Mouse (Mus musculus) hindbrain, embryonic 16.5 days (tissue): ENCODE measurements around the gene Ankfn1. TPM values are rescaled to one million over a fixed set of nuclear protein-coding genes. Genes with fewer than 3 reads are reported as not detected.

Source experiments
- ATAC-seq: fragments of 200-750 bp; cut with Nextera tagmentation; 2 replicates; pipeline ENCODE4 v1.8.0; 2017; ENCODE audit warnings: moderate TSS enrichment, moderate library complexity
- H3K27ac ChIP-seq: fragments of 300-500 bp; sonication (generic); 2 replicates; pipeline ENCODE4 v1.5.1; 2014; ENCODE audit warnings: low read depth, mild to moderate bottlenecking, control low read depth, low read length, moderate library complexity
- H3K27me3 ChIP-seq: fragments of 300-500 bp; sonication (generic); replicated peaks from 2 replicates; pipeline ENCODE4 v1.6.1; 2014; ENCODE audit warnings: low read length; ENCODE audit not compliant: control insufficient read depth, insufficient read depth
- H3K36me3 ChIP-seq: fragments of 300-500 bp; sonication (generic); 2 replicates; pipeline ENCODE4 v1.6.1; 2014; ENCODE audit warnings: mild to moderate bottlenecking, low read length, moderate library complexity, mixed read lengths; ENCODE audit not compliant: control insufficient read depth, insufficient read depth
- H3K4me1 ChIP-seq: fragments of 300-500 bp; sonication (generic); 2 replicates; pipeline ENCODE4 v1.6.1; 2014; ENCODE audit warnings: low read depth, low read length; ENCODE audit not compliant: control insufficient read depth, insufficient read depth
- H3K4me2 ChIP-seq: fragments of 300-500 bp; sonication (generic); 2 replicates; pipeline ENCODE4 v1.6.1; 2014; ENCODE audit warnings: mild to moderate bottlenecking, low read length, control low read depth, moderate library complexity
- H3K4me3 ChIP-seq: fragments of 300-500 bp; sonication (generic); 2 replicates; pipeline ENCODE4 v1.5.1; 2014; ENCODE audit warnings: mild to moderate bottlenecking, low read length, control low read depth, moderate library complexity
- H3K9ac ChIP-seq: fragments of 300-500 bp; sonication (generic); 2 replicates; pipeline ENCODE4 v1.6.1; 2014; ENCODE audit warnings: low read depth, mild to moderate bottlenecking, control low read depth, low read length, moderate library complexity
- H3K9me3 ChIP-seq: fragments of 300-500 bp; sonication (generic); 2 replicates; pipeline ENCODE4 v1.6.1; 2014; ENCODE audit warnings: mild to moderate bottlenecking, low read length, moderate library complexity; ENCODE audit not compliant: control insufficient read depth
- WGBS: fragments of 180-500 bp; shearing (Covaris S2); extraction: QIAGEN DNeasy Blood & Tissue Kit; methylation state at CpG from one replicate; pipeline ENCODE4 v1.1.7; 2014; 5-methylcytosine and 5-hydroxymethylcytosine counted together
- polyA plus RNA-seq: library from polyadenylated mRNA; unstranded; fragments of >200 nt; fragmentation: Nextera tagmentation; extraction: Ambion mirVana; gene quantifications from 2 replicates; pipeline ENCODE4 v1.2.1, GENCODE M21; 2015

The Ankfn1 gene
- polyA plus RNA-seq, 1 experiment from 2014 or later, result 4.3 TPM

DNA sequence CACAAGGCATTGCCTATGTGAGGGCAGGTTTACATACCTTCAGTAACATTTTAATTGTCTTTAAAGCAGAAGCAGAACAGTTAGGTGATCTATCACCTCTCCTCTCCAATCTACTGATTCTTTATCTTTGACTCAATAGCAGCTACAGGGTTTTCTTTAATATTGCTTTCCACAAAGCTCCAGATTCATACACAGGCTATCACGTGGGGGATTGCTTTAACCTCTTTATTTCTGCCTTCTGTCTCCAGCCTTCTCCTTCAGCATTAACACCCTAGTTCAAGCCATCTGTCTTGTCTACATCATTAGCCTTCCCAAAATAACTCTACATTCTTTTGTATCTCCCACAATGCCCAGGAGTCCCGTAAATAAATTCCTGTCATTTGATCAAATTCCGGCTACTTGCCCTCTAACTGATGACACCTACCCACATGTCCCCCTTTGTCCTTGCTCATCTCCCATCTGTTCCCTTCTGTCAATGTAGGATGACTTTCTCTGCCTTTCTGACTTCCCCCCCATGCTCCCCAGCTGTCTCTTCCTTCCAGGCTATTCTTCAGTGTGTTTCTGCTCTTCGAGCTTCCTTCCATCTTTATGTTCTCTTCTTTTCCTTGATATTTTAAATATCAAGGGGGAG, 249.5 kb downstream of the Ankfn1 start:
- ATAC-seq, result no peak
- Histone ChIP-seq H3K27ac (no peak overlapping the region), H3K9me3 (0 out of 2 replicates have a peak, but pooled peaks cover 3% of the 10 kb centered on the region), H3K4me1 (no peaks in the 10 kb centered on the region), H3K27me3 (no peaks in the 10 kb centered on the region), H3K9ac (no peak overlapping the region), H3K36me3 (no peaks in the 10 kb centered on the region), H3K4me3 (no peak overlapping the region), H3K4me2 (no peak overlapping the region)
- WGBS, result 52% methylated on average over 4 of the region's 4 CpGs

DNA sequence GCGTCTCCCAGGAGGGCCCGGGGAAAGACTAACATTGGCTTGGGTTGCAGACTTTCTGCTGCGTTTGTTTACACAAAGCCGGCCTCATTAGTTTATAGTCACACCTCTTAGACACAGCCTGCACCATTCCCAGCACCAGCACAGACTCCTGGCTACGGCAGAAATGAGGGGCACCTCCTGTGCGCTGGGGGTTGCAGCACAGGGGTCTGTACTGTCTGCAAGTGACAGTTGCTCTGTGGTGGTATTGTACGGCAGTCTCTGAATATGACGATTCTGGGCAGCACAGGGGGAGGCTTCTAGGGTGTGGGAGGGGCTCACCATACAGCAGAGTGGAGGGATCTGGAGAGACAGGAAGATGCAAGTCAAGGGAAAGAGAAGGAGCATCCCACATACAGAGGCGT, 262.0 kb downstream of the Ankfn1 start:
- H3K27me3 ChIP-seq, result no peaks in the 10 kb centered on the region
- no peak overlapping the region for H3K4me3 ChIP-seq
- ATAC-seq, result peak; percentile 45; the same call in 1 of the 2 replicates
- 0 out of 2 replicates have a peak overlapping the region, but pooled peaks have one; percentile 1 for H3K4me2 ChIP-seq
- no peaks in the 10 kb centered on the region for H3K4me1 ChIP-seq
- no peaks in the 10 kb centered on the region for H3K36me3 ChIP-seq
- no peaks in the 10 kb centered on the region for H3K9me3 ChIP-seq
- WGBS, result 40% methylated on average over 9 of the region's 9 CpGs
- H3K27ac ChIP-seq, result no peak overlapping the region
- H3K9ac ChIP-seq, result no peak overlapping the region

DNA sequence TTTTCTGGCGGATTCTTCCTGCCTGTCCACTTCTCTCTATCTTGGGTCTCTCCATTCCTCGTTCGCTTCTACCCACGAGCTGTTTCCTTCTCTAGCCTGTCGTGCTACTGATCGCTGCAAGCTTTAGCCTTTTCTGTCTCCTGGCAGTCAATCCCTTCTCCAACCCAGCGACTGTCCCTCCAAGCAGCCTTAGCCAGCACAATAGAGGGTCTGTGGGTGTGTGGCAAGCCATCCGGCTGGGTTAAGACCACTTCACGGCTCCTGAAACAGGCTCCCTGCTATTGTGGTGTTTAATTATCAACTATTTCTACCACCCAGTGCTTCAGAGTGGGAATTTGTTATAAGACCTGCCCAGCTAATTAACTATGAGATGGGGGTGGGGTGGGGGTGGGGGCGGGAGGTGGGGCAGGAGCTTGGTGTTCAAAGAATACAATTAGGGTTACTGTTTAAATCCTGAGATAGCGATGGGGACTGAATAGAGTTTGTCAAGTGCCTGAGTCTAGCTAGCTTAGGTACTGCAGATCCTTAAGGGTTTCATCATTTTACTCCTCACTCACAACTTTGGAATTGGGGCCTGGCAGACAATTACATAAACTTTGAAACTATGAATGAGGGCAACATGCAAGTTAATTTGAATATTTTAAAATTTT, 268.7 kb downstream of the Ankfn1 start:
- ATAC-seq, result no peak
- WGBS, result 17% methylated on average over 11 of the region's 11 CpGs
- Histone ChIP-seq H3K27ac (no peak overlapping the region), H3K27me3 (no peaks in the 10 kb centered on the region), H3K36me3 (no peaks in the 10 kb centered on the region), H3K9me3 (no peaks in the 10 kb centered on the region), H3K4me1 (peaks cover 5% of the 10 kb centered on the region), H3K4me3 (no peak overlapping the region), H3K4me2 (0 out of 2 replicates have a peak overlapping the region, but pooled peaks have one; percentile 13), H3K9ac (no peak overlapping the region)

DNA sequence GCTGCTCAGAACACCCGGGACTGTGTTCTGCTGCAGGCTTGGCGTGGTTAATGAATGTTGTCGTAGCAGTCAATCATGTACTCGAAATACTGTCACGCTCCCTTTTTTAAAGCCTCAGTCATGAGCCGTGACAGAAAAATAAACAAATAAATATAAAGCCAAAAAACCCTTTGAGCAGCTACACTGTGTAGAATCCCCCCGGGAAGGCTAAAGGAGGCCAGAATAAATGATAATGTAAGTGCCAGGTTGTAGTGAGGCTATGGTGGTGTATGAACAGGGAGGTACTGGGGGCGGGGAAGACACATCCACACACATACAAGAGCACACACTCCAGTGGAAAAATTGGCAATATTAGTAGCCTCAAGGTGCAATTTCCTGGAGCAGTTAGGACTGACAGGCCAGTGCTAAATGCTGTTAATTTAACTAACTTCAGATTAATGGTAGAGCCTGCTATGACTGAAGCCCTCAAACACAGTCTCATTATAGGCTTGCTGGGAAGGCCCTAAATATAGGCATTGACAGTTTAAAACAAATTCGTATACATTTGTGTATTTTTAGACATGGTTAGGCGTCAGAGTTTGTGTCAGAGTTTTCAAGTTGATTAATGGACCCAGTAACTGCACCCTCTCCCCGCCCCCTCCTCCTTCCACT, 270.7 kb downstream of the Ankfn1 start:
- ATAC-seq, result peak; percentile 63; the same call in 1 of the 2 replicates
- H3K9me3 ChIP-seq, result no peaks in the 10 kb centered on the region
- no peaks in the 10 kb centered on the region for H3K27me3 ChIP-seq
- peaks cover 5% of the 10 kb centered on the region for H3K4me1 ChIP-seq
- no peak overlapping the region for H3K27ac ChIP-seq
- no peak overlapping the region for H3K9ac ChIP-seq
- 32% methylated on average over 11 of the region's 11 CpGs for WGBS
- H3K36me3 ChIP-seq, result no peaks in the 10 kb centered on the region
- no peak overlapping the region for H3K4me3 ChIP-seq
- no peak overlapping the region for H3K4me2 ChIP-seq

DNA sequence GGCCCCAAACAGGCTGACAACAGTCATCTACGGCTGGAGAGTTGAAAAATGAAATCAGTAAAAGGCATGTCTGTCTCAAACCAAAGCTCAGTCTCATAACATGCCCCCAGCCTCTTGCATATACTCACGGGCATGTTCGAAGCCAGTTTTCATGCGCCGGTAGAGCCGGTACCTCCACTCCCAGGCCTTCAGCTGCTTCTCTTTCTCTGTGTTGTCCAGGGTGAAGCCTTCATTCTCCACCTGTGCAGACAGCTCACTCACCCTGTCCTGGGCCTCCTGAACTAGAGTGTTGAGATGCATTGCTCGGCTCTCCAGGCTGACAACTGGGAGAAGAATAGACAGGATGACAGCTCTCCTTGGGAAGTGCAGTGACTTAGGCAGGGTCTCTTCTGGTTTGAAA, 272.4 kb downstream of the Ankfn1 start:
- H3K9me3 ChIP-seq, result no peaks in the 10 kb centered on the region
- no peak for ATAC-seq
- H3K4me2 ChIP-seq, result no peak overlapping the region
- no peaks in the 10 kb centered on the region for H3K27me3 ChIP-seq
- H3K4me3 ChIP-seq, result no peak overlapping the region
- no peaks in the 10 kb centered on the region for H3K36me3 ChIP-seq
- no peak overlapping the region for H3K9ac ChIP-seq
- WGBS, result 76% methylated on average over 7 of the region's 7 CpGs
- no peak overlapping the region for H3K27ac ChIP-seq
- peaks cover 5% of the 10 kb centered on the region for H3K4me1 ChIP-seq

GRCm38 (mm10) chr11:89501796-89502195, 275.7 kb downstream of the Ankfn1 start:
- 34% methylated on average over 7 of the region's 7 CpGs for WGBS
- H3K4me3 ChIP-seq, result no peak overlapping the region
- no peak overlapping the region for H3K27ac ChIP-seq
- no peak overlapping the region for H3K4me2 ChIP-seq
- ATAC-seq, result no peak
- H3K9ac ChIP-seq, result no peak overlapping the region
- no peaks in the 10 kb centered on the region for H3K9me3 ChIP-seq
- peaks cover 2% of the 10 kb centered on the region; the same call in 1 of the 2 replicates for H3K4me1 ChIP-seq
- no peaks in the 10 kb centered on the region for H3K36me3 ChIP-seq
- H3K27me3 ChIP-seq, result no peaks in the 10 kb centered on the region

- 85% methylated on average over 2 of the region's 2 CpGs for whole genome bisulfite sequencing
- Histone ChIP-seq H3K9me3 (no peaks in the 10 kb centered on the region), H3K27me3 (no peaks in the 10 kb centered on the region), H3K4me2 (no peak overlapping the region), H3K36me3 (no peaks in the 10 kb centered on the region), H3K4me1 (no peaks in the 10 kb centered on the region), H3K4me3 (no peak overlapping the region), H3K27ac (no peak overlapping the region), H3K9ac (no peak overlapping the region)
- no peak for ATAC-seq
Measured at GRCm38 (mm10) chr11:89500961-89501360, 276.5 kb downstream of the Ankfn1 start.

DNA sequence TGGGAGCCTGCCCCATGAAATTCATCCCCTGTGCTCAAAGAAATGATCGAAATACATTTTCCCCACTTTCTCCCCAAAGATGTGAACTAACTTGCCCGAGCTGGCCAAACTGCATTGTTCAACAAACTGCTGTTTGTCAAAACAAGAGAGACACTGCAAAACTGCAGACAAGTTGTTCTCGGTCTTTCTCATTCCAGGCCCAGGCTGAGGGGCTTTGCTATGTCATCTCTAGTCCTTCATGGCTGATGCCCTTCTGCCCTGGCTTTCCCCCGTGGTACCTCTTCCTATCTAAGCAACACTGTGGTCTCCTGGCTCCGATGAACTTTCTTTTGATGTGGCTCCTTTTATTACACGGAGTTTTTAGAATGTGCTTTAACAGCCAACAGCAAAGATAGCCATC, 296.4 kb downstream of the Ankfn1 start:
- H3K9ac ChIP-seq, result no peak overlapping the region
- 80% methylated on average over 6 of the region's 6 CpGs for WGBS
- H3K9me3 ChIP-seq, result no peaks in the 10 kb centered on the region
- no peak overlapping the region for H3K4me3 ChIP-seq
- no peaks in the 10 kb centered on the region for H3K4me1 ChIP-seq
- no peaks in the 10 kb centered on the region for H3K36me3 ChIP-seq
- no peak overlapping the region for H3K27ac ChIP-seq
- no peak for ATAC-seq
- no peak overlapping the region for H3K4me2 ChIP-seq
- no peaks in the 10 kb centered on the region for H3K27me3 ChIP-seq

GRCm38 (mm10) chr11:89476927-89477326, 300.5 kb downstream of the Ankfn1 start:
- WGBS, result 74% methylated on average over 5 of the region's 5 CpGs
- no peak for ATAC-seq
- Histone ChIP-seq H3K4me3 (no peak overlapping the region), H3K27me3 (no peaks in the 10 kb centered on the region), H3K27ac (no peak overlapping the region), H3K9me3 (no peaks in the 10 kb centered on the region), H3K36me3 (no peaks in the 10 kb centered on the region), H3K9ac (no peak overlapping the region), H3K4me2 (no peak overlapping the region), H3K4me1 (no peaks in the 10 kb centered on the region)
